Mouse (Mus musculus) limb, embryonic 12.5 days (tissue): ENCODE measurements around the gene Rnase2b. TPM values are rescaled to one million over a fixed set of nuclear protein-coding genes. Genes with fewer than 3 reads are reported as not detected.

Source experiments
- ATAC-seq: fragments of 200-750 bp; cut with Nextera tagmentation; 2 replicates; pipeline ENCODE4 v1.8.0; 2017; ENCODE audit warnings: low read depth, moderate TSS enrichment; ENCODE audit not compliant: insufficient number of reproducible peaks, insufficient read depth, low FRiP score, low TSS enrichment
- H3K27ac ChIP-seq: fragments of 300-500 bp; sonication (generic); 2 replicates; pipeline ENCODE4 v1.5.1; 2016; ENCODE audit warnings: mild to moderate bottlenecking, moderate library complexity
- H3K27me3 ChIP-seq: fragments of 300-500 bp; sonication (generic); 2 replicates; pipeline ENCODE4 v1.6.1; 2016; ENCODE audit warnings: mild to moderate bottlenecking, moderate library complexity
- H3K36me3 ChIP-seq: fragments of 300-500 bp; sonication (generic); 2 replicates; pipeline ENCODE4 v1.6.1; 2016; ENCODE audit warnings: mild to moderate bottlenecking, moderate library complexity
- H3K4me1 ChIP-seq: fragments of 300-500 bp; sonication (generic); replicated peaks from 2 replicates; pipeline ENCODE4 v1.6.1; 2016
- H3K4me2 ChIP-seq: fragments of 300-500 bp; sonication (generic); 2 replicates; pipeline ENCODE4 v1.6.1; 2016; ENCODE audit warnings: mild to moderate bottlenecking, moderate library complexity
- H3K4me3 ChIP-seq: fragments of 300-500 bp; sonication (generic); replicated peaks from 2 replicates; pipeline ENCODE4 v1.5.1; 2016; ENCODE audit warnings: mild to moderate bottlenecking
- H3K9ac ChIP-seq: fragments of 300-500 bp; sonication (generic); replicated peaks from 2 replicates; pipeline ENCODE4 v1.6.1; 2016; ENCODE audit warnings: mild to moderate bottlenecking, moderate library complexity
- H3K9me3 ChIP-seq: fragments of 300-500 bp; sonication (generic); 2 replicates; pipeline ENCODE4 v1.6.1; 2016; ENCODE audit warnings: mild to moderate bottlenecking, moderate library complexity
- WGBS: fragments of 180-500 bp; shearing (Covaris S2); methylation state at CpG from one replicate; pipeline ENCODE4 v1.1.7; 2016; 5-methylcytosine and 5-hydroxymethylcytosine counted together
- polyA plus RNA-seq: library from polyadenylated mRNA; unstranded; fragments of >200 nt; fragmentation: Nextera tagmentation; extraction: Ambion mirVana; gene quantifications from 2 replicates; pipeline ENCODE4 v1.2.1, GENCODE M21; 2016

The Rnase2b gene
- polyA plus RNA-seq, 1 experiment from 2014 or later, result not detected

- no peak within 1 kb of the TSS for H3K4me2 ChIP-seq
- no peaks in the 10 kb centered on the region for H3K36me3 ChIP-seq
- ATAC-seq, result no peak
- H3K27ac ChIP-seq, result no peak within 1 kb of the TSS
- no peak within 1 kb of the TSS for H3K4me3 ChIP-seq
- no peaks in the 10 kb centered on the region for H3K27me3 ChIP-seq
- WGBS, result 75% methylated on average over 5 of the region's 5 CpGs
- H3K4me1 ChIP-seq, result no peaks in the 10 kb centered on the region
- no peak within 1 kb of the TSS for H3K9ac ChIP-seq
- H3K9me3 ChIP-seq, result no peaks in the 10 kb centered on the region
Measured at GRCm38 (mm10) chr14:51199098-51200023, 37.3 kb downstream of the Rnase2b start, which contains the start of gene Ang2. TSS of gene Ang2 (minus strand) at chr14:51199148.

- H3K36me3 ChIP-seq, result no peaks in the 10 kb centered on the region
- H3K4me2 ChIP-seq, result no peak overlapping the region
- H3K27ac ChIP-seq, result no peak overlapping the region
- WGBS, result 98% methylated on average over 2 of the region's 2 CpGs
- no peak for ATAC-seq
- no peaks in the 10 kb centered on the region for H3K9me3 ChIP-seq
- H3K4me1 ChIP-seq, result no peaks in the 10 kb centered on the region
- H3K9ac ChIP-seq, result no peak overlapping the region
- H3K4me3 ChIP-seq, result no peak overlapping the region
- H3K27me3 ChIP-seq, result no peaks in the 10 kb centered on the region
Measured at GRCm38 (mm10) chr14:51200054-51200453, 38.0 kb downstream of the Rnase2b start.

GRCm38 (mm10) chr14:51200466-51200865 is 38.4 kb downstream of the Rnase2b start:
- H3K27ac ChIP-seq, result no peak overlapping the region
- 97% methylated on average over 2 of the region's 2 CpGs for WGBS

DNA sequence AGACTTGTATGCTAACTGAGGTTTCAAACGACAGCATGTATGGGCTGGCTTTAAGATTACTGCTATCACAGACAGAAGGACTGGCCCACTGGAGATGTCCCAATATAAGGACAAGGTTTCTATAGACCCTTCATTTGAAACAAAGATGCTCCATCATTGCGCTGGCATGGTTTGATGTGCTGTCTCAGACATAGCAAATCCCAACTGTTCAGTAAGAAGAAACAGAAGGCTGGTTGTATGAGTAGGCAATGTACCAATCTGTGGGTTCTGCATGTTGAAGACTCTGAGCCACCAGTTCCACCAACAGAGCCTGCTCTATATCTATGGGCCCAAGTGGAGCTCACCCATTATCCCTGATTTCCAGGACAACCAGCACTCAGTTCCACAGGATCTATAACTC is 41.1 kb downstream of the Rnase2b start, which contains the start of gene Ear14:
Gene Ear14 (plus strand): TSS at position 277 of the 400 bp plus-strand sequence.
- H3K4me1 ChIP-seq, result no peaks in the 10 kb centered on the region
- WGBS, result 80% methylated on average over 2 of the region's 2 CpGs
- no peaks in the 10 kb centered on the region for H3K27me3 ChIP-seq
- no peak within 1 kb of the TSS for H3K9ac ChIP-seq
- H3K4me2 ChIP-seq, result no peak within 1 kb of the TSS
- H3K9me3 ChIP-seq, result no peaks in the 10 kb centered on the region
- no peak within 1 kb of the TSS for H3K4me3 ChIP-seq
- no peaks in the 10 kb centered on the region for H3K36me3 ChIP-seq
- no peak for ATAC-seq
- H3K27ac ChIP-seq, result no peak within 1 kb of the TSS

More at GRCm38 (mm10) chr14:51200466-51200865, 38.4 kb downstream of the Rnase2b start:
- Histone ChIP-seq H3K4me2 (no peak overlapping the region), H3K4me3 (no peak overlapping the region), H3K27me3 (no peaks in the 10 kb centered on the region), H3K36me3 (no peaks in the 10 kb centered on the region), H3K9ac (no peak overlapping the region), H3K9me3 (no peaks in the 10 kb centered on the region), H3K4me1 (no peaks in the 10 kb centered on the region)
- ATAC-seq, result no peak

Other genes with a start within 250 kb of the Rnase2b start
- gene Osgep, start 237.4 kb upstream of the Rnase2b start, polyA plus RNA-seq, result 168 and 171 TPM in 2 replicates
- 350 and 374 TPM in 2 replicates for gene Apex1, start 237.3 kb upstream of the Rnase2b start, polyA plus RNA-seq
- gene Pip4p1, start 231.4 kb upstream of the Rnase2b start, polyA plus RNA-seq, result 58.7 and 59.1 TPM in 2 replicates
- gene Pnp, start 231.2 kb upstream of the Rnase2b start, polyA plus RNA-seq, result 61.5 and 67.2 TPM in 2 replicates
- gene Gm49342, start 217.7 kb upstream of the Rnase2b start, polyA plus RNA-seq, result not detected in 2 replicates
- gene Pnp2, start 206.3 kb upstream of the Rnase2b start, polyA plus RNA-seq, result 0.74 and 0.78 TPM in 2 replicates
- not detected in 2 replicates for gene Rnase10, start 154.5 kb upstream of the Rnase2b start, polyA plus RNA-seq
- gene Rnase9, start 120.4 kb upstream of the Rnase2b start, polyA plus RNA-seq, result not detected in 2 replicates
- not detected in 2 replicates for gene Rnase11, start 112.1 kb upstream of the Rnase2b start, polyA plus RNA-seq
- gene Rnase12, start 104.6 kb upstream of the Rnase2b start, polyA plus RNA-seq, result 0.44 TPM in 1 of 2 replicates, not detected in the other
- not detected in 2 replicates for gene Olfr750, start 87.8 kb upstream of the Rnase2b start, polyA plus RNA-seq
- 14.1 and 15.8 TPM in 2 replicates for gene Rnase4, start 71.2 kb upstream of the Rnase2b start, polyA plus RNA-seq
- gene Ang, start 71.1 kb upstream of the Rnase2b start, polyA plus RNA-seq, result 3.1 and 3.7 TPM in 2 replicates
- not detected in 2 replicates for gene Eddm3b, start 47.8 kb upstream of the Rnase2b start, polyA plus RNA-seq
- 0.33 and 0.51 TPM in 2 replicates for gene Rnase6, start 38.4 kb upstream of the Rnase2b start, polyA plus RNA-seq
- not detected in 2 replicates for gene Rnase1, start 15.5 kb upstream of the Rnase2b start, polyA plus RNA-seq
- not detected in 2 replicates for gene Ang2, start 36.9 kb downstream of the Rnase2b start, polyA plus RNA-seq
- gene Ear14, start 41.1 kb downstream of the Rnase2b start, polyA plus RNA-seq, result not detected in 2 replicates
- not detected in 2 replicates for gene Rnase2a, start 93.9 kb downstream of the Rnase2b start, polyA plus RNA-seq
- gene Gm7247, start 199.5 kb downstream of the Rnase2b start, polyA plus RNA-seq, result not detected in 2 replicates
- gene Vmn2r88, start 248.6 kb downstream of the Rnase2b start, polyA plus RNA-seq, result not detected in 2 replicates